Mouse (Mus musculus): ENCODE results near the gene Slc4a4. TPM values are rescaled to one million over a fixed set of nuclear protein-coding genes. Genes with fewer than 3 reads are reported as not detected.

Slc4a4 gene
- polyA plus RNA-seq, 1 experiment from 2014 or later = 12.2 TPM

DNA sequence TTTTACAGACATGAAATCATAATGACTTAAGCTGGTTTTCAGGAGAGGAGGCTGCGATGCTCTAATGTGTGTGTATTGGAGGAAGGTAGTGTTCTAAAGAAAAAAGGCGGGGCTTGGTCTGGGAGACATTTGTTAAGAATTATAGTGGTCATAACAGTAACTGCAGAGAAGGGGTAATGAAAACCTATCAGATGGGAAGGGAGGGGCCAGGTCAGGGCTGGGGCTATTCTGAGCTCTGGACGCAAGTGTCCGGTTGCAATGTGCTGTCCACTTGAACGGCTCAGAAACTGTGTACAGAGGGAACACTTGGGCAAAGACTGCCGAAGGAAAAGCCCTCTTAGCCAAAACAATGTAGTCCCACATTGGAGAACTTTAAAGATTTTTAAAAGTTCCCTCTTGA, 52.5 kb downstream of the Slc4a4 start:
- Histone ChIP-seq H3K36me3 (no peaks in the 10 kb centered on the region), H3K27me3 (replicated peaks) (no peaks in the 10 kb centered on the region), H3K9me3 (replicated peaks) (no peaks in the 10 kb centered on the region), H3K27ac (replicated peaks) (no peak overlapping the region), H3K4me2 (no peak overlapping the region), H3K9ac (replicated peaks) (no peak overlapping the region), H3K4me3 (replicated peaks) (no peak overlapping the region), H3K4me1 (no peaks in the 10 kb centered on the region)
- WGBS = 76% methylated on average over 6 of the region's 6 CpGs
- no peak for ATAC-seq (ENCODE audit: low FRiP score)

DNA sequence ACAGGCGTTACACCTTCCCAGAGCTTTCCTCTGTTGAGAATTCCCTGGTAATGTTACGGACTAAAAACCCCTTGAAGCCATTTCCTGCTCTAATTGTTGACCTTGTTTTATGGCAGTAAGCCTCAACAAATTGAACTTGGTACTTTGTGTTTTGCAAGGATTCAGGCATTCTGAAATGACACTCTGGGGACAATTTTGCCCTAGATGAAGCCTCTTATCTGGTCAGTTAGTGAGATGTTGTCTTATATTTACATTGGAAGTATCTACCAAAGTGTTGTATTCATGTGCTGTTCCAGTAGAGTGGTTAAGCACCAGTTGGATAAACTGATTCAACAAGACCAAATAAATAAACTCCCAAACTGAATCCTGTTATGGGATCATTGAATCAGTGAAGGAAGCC, 53.2 kb downstream of the Slc4a4 start:
- ATAC-seq (ENCODE audit: low FRiP score) = no peak
- WGBS = 71% methylated on average over 2 of the region's 2 CpGs
- H3K4me3 ChIP-seq (replicated peaks) = no peak overlapping the region
- H3K27me3 ChIP-seq (replicated peaks) = no peaks in the 10 kb centered on the region
- no peak overlapping the region for H3K9ac ChIP-seq (replicated peaks)
- no peak overlapping the region for H3K4me2 ChIP-seq
- H3K4me1 ChIP-seq = no peaks in the 10 kb centered on the region
- no peak overlapping the region for H3K27ac ChIP-seq (replicated peaks)
- no peaks in the 10 kb centered on the region for H3K36me3 ChIP-seq
- no peaks in the 10 kb centered on the region for H3K9me3 ChIP-seq (replicated peaks)

DNA sequence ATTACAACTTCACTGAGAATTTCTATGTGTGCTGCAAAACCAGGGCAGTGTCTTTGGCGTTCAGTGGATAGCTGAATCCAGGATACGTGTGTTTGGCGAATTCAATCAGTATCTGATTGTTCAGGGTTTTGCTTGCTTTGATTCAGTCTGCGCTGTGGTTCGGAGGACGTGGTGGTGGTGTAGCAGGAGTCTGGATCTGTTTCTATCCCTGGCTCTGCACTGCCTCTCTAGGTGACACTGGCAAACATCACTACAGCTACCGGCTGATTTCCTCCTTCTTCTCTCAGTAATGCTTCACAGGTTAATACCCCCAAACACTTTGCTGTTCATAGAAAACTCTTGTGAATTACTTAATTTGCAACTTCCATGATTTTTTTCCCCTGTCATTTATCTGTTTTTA, 55.3 kb downstream of the Slc4a4 start:
- H3K27me3 ChIP-seq (replicated peaks) = no peaks in the 10 kb centered on the region
- H3K4me1 ChIP-seq = no peaks in the 10 kb centered on the region
- no peak overlapping the region for H3K27ac ChIP-seq (replicated peaks)
- ATAC-seq (ENCODE audit: low FRiP score) = no peak
- no peaks in the 10 kb centered on the region for H3K9me3 ChIP-seq (replicated peaks)
- WGBS = 89% methylated on average over 7 of the region's 7 CpGs
- H3K9ac ChIP-seq (replicated peaks) = no peak overlapping the region
- H3K4me3 ChIP-seq (replicated peaks) = no peak overlapping the region
- no peak overlapping the region for H3K4me2 ChIP-seq
- no peaks in the 10 kb centered on the region for H3K36me3 ChIP-seq

DNA sequence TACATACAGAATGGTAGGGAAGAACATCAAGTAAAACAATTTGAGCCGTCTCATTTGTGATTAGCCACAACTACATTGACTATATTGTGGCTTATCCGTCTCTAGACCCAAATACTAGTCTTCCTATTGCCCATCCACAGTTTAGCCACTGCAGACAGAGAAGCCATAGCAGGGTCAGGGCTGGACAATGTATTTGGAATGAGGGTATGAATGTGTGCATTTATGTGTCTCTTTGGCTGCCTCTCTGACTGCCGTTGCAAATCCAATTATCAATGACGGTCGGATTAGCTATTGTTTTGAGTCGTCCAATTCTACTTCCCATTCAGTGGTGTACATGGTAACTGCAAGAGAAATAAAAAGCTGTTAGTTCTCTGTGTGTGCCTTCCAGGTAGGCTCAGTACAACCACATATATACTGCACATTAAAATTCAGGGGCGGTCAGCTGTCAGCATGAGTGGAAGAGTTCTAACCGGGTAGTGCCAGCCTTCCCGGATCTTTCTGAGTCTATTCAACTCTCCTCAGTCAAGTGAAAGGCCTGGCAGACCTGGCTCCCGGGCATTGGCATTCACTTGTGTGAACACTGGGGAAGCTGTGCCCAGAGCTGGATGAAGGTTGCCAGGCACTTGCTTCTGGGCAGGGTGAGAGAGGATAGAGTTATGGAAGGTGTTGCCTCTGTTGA, 59.2 kb downstream of the Slc4a4 start:
- Histone ChIP-seq H3K9me3 (replicated peaks) (no peaks in the 10 kb centered on the region), H3K4me3 (replicated peaks) (no peak overlapping the region), H3K4me2 (no peak overlapping the region), H3K36me3 (no peaks in the 10 kb centered on the region), H3K4me1 (no peaks in the 10 kb centered on the region), H3K27me3 (replicated peaks) (no peaks in the 10 kb centered on the region), H3K27ac (replicated peaks) (peak overlapping the region; percentile 48; the same call in 1 of the 2 replicates), H3K9ac (replicated peaks) (no peak overlapping the region)
- WGBS = 54% methylated on average over 10 of the region's 10 CpGs
- peak; percentile 80 for ATAC-seq (ENCODE audit: low FRiP score)

DNA sequence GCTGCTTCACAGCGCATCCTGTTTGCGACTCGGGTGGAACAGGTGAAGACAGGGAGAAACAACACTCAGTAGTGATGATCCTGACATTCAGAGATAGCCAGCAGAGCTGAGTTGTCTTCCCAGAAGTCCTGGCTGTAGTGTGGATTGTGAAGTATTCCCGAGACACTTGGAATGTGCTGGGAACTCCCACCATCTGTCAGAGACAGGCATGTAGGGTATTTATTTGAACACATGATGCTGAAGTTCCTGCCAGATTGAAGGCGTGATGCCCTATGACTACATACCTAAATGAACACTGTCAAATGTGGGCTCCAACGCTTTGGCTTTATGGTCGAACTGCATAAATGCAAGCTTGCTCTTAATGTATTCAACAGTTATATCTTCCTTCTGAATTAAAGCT, 63.7 kb downstream of the Slc4a4 start:
- Histone ChIP-seq H3K27ac (replicated peaks) (no peak overlapping the region), H3K4me1 (0 out of 2 replicates have a peak, but pooled peaks cover 4% of the 10 kb centered on the region), H3K27me3 (replicated peaks) (no peaks in the 10 kb centered on the region), H3K4me2 (no peak overlapping the region), H3K36me3 (no peaks in the 10 kb centered on the region), H3K4me3 (replicated peaks) (no peak overlapping the region), H3K9me3 (replicated peaks) (no peaks in the 10 kb centered on the region), H3K9ac (replicated peaks) (no peak overlapping the region)
- ATAC-seq (ENCODE audit: low FRiP score) = no peak
- 89% methylated on average over 7 of the region's 7 CpGs for WGBS

DNA sequence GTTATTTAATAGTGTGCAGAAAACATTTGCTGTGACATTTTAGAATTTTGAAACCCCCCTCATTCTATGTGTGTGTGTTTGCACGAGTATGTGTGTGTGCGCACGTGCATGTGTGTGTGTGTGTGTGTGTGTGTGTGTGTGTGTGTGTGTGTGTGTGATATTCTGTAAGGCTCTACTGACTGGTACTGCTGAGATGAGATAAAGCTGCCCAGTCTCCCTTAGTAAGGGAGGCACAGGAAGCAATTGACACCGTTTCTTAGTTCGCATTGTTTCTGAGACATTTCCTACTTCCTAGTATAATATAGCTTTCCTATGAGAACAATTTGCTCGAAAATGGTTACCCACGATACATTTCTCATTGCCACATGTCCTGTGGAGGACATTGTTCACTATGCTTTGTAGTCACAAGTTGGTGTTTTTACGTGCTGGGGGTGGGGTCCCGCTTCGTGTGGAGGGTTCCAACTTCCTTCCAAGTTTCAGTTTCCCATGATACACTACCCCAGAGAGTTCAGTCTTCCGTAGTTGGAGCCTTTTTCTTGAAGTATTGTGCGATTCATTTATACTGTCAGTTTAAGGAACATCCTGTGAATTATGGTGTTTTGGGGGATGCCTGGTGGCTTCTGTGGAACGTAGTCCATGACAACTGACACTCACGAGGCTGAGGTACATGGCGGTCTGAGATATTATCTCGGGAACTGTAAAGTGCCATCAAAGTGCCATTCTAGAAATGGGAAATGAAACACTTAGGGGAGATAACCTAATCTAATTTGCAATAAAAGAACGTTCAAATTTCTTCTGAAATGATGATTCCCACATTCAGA, 66.3 kb downstream of the Slc4a4 start:
- no peaks in the 10 kb centered on the region for H3K36me3 ChIP-seq
- H3K4me3 ChIP-seq (replicated peaks) = no peak overlapping the region
- H3K9me3 ChIP-seq (replicated peaks) = no peaks in the 10 kb centered on the region
- H3K9ac ChIP-seq (replicated peaks) = no peak overlapping the region
- H3K4me2 ChIP-seq = no peak overlapping the region
- H3K27me3 ChIP-seq (replicated peaks) = no peaks in the 10 kb centered on the region
- 71% methylated on average over 17 of the region's 17 CpGs for WGBS
- H3K27ac ChIP-seq (replicated peaks) = no peak overlapping the region
- no peak for ATAC-seq (ENCODE audit: low FRiP score)
- 0 out of 2 replicates have a peak, but pooled peaks cover 4% of the 10 kb centered on the region for H3K4me1 ChIP-seq

DNA sequence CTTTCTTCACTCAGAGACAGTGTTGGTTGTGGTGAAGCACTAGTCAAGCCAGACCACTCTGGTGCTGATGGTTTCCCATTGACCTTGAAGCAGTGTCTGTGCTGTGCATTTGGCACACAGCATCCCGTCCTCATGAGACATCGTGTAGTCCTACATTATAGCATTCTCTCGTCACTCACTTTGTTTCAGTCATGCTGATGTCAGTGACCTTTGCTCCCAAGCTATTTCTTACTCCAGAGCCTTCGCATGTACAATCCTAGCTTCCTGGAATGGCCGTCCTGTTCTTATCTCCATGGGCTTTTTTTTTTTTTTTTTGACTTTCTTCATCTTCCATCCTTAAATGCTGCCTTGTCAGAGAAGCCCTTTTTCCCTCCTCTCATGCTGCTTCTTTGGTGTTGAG, 71.1 kb downstream of the Slc4a4 start:
- no peak overlapping the region for H3K27ac ChIP-seq (replicated peaks)
- no peaks in the 10 kb centered on the region for H3K36me3 ChIP-seq
- H3K9ac ChIP-seq (replicated peaks) = no peak overlapping the region
- H3K27me3 ChIP-seq (replicated peaks) = no peaks in the 10 kb centered on the region
- no peaks in the 10 kb centered on the region for H3K9me3 ChIP-seq (replicated peaks)
- H3K4me1 ChIP-seq = peaks cover 9% of the 10 kb centered on the region
- H3K4me3 ChIP-seq (replicated peaks) = no peak overlapping the region
- 89% methylated on average over 5 of the region's 5 CpGs for WGBS
- no peak for ATAC-seq (ENCODE audit: low FRiP score)
- H3K4me2 ChIP-seq = no peak overlapping the region

DNA sequence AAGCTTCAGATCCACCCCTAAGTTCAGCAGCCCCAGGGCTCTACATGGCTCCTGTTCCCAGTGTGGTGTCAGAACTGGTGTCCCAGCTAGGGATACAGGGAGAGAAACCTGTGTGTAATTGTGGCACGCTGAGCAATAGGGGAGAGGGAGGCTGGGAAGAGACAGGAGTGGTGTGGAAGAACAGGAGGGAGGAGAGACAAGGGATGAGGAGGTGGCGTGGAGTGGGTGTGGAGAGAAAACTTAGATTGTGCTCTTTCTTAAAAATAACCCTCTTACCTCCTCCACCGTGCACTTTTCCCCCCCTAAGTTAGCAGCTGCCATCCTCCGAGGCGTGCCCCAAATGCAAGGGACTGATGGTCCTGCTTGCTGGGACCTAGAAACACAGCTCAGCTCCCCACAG, 72.3 kb downstream of the Slc4a4 start:
- Histone ChIP-seq H3K4me2 (no peak overlapping the region), H3K27me3 (replicated peaks) (no peaks in the 10 kb centered on the region), H3K9me3 (replicated peaks) (no peaks in the 10 kb centered on the region), H3K4me1 (peaks cover 5% of the 10 kb centered on the region), H3K27ac (replicated peaks) (no peak overlapping the region), H3K4me3 (replicated peaks) (no peak overlapping the region), H3K36me3 (no peaks in the 10 kb centered on the region), H3K9ac (replicated peaks) (no peak overlapping the region)
- 88% methylated on average over 5 of the region's 5 CpGs for WGBS
- ATAC-seq (ENCODE audit: low FRiP score) = no peak

DNA sequence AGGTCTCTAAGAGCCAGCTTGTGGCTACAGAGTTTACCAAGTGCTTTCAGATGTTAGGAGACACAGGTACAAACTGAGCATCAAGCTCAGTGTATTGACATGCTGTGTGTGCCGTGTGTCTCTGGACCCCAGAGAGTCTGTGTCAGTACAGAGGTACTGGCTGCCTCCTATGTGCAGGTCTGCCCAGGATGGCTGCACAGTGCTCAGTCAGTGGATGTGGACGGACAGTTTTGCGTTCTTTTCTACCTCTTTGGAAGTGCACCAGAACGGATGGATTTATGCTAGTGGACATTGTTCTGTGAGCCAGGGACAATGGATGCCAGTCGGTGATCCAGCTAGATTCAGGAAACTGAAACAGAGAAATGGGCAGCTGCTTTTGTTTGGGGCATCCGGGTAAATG, 72.8 kb downstream of the Slc4a4 start:
- Histone ChIP-seq H3K9ac (replicated peaks) (no peak overlapping the region), H3K9me3 (replicated peaks) (no peaks in the 10 kb centered on the region), H3K27ac (replicated peaks) (no peak overlapping the region), H3K36me3 (no peaks in the 10 kb centered on the region), H3K4me1 (peaks cover 5% of the 10 kb centered on the region), H3K27me3 (replicated peaks) (no peaks in the 10 kb centered on the region), H3K4me2 (no peak overlapping the region), H3K4me3 (replicated peaks) (no peak overlapping the region)
- WGBS = 35% methylated on average over 6 of the region's 6 CpGs
- ATAC-seq (ENCODE audit: low FRiP score) = no peak

DNA sequence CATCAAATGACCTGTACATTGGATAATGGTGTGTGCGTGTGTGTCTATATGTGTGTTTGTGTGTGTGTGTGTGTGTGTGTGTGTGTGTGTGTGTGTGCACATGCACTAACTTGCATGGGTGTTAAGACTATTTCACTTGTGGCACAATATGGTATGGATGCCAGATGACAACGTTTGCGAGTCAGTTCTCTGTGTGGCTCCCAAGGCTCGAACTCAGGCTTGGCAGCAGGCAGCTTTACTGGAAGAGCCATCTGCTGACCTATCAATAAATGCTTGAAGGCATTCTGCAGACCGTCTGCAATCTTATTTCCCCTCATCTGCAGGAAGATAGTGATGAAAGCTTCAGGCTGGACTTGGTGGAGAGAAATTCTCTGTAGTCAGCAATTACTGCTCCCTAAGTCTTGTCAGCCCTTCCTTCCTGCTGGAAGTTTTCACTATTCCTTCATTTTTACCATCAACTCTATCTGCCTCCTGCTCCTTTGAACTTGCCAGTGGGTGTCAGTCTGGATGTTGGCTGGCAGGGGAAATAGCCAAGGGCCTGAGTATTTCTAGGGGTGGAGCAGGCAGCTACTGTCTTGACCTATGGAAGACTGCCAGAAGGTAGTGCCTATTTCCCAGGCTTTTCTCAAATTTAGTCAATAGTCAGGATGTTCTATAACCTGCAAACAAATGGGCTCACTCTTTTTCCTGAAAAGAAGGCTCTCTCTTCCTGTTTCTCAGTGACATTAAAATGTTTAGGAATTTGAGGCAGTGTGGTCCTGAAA, 73.9 kb downstream of the Slc4a4 start:
- H3K4me2 ChIP-seq = no peak overlapping the region
- H3K27me3 ChIP-seq (replicated peaks) = no peaks in the 10 kb centered on the region
- H3K4me1 ChIP-seq = peaks cover 5% of the 10 kb centered on the region
- no peak overlapping the region for H3K4me3 ChIP-seq (replicated peaks)
- ATAC-seq (ENCODE audit: low FRiP score) = no peak
- no peak overlapping the region for H3K9ac ChIP-seq (replicated peaks)
- 0 out of 2 replicates have a peak overlapping the region, but pooled peaks have one; percentile 1 for H3K27ac ChIP-seq (replicated peaks)
- H3K36me3 ChIP-seq = no peaks in the 10 kb centered on the region
- no peaks in the 10 kb centered on the region for H3K9me3 ChIP-seq (replicated peaks)
- 79% methylated on average over 5 of the region's 5 CpGs for WGBS

DNA sequence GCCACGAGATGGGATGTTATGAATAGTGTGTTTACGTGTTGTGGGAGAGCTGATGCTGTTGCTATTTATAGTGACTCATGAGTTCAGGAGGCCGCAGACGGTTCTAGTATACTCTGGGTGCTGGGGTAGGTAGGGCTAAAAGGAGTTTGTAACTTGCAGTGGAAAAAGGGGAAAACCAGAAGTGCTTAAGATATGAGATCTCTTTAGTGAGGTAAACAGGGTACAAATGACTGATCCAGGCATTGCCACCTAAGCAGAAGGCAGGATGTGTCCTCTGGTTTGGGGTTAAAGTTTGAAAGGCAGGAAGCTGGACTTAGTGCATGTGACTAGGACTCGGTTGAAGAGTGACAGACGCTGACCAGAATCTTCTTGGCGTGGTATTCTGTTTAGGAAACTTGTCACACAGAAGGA, 74.7 kb downstream of the Slc4a4 start:
- Histone ChIP-seq H3K4me3 (replicated peaks) (no peak overlapping the region), H3K4me2 (no peak overlapping the region), H3K36me3 (no peaks in the 10 kb centered on the region), H3K27ac (replicated peaks) (no peak overlapping the region), H3K9me3 (replicated peaks) (no peaks in the 10 kb centered on the region), H3K4me1 (peaks cover 5% of the 10 kb centered on the region), H3K27me3 (replicated peaks) (no peaks in the 10 kb centered on the region), H3K9ac (replicated peaks) (no peak overlapping the region)
- no peak for ATAC-seq (ENCODE audit: low FRiP score)
- WGBS = 84% methylated on average over 7 of the region's 7 CpGs

All from neural tube, embryonic 15.5 days (tissue).